Mouse (Mus musculus): ENCODE data around the gene Orai3. TPM values are rescaled to one million over a fixed set of nuclear protein-coding genes. Genes with fewer than 3 reads are reported as not detected.

The Orai3 gene
- 4.6 and 6.9 TPM in 2 replicates for polyA plus RNA-seq (2012; rRNA removed)

GRCm38 (mm10) chr7:127769651-127770038 is at the start of gene Orai3:
TSS of gene Orai3 (plus strand) at chr7:127769815.

GRCm38 (mm10) chr7:127732066-127732465 is 37.5 kb upstream of the Orai3 start, which contains the start of gene Ctf2:
TSS of gene Ctf2 (minus strand) at chr7:127732166.

GRCm38 (mm10) chr7:127744366-127745045 is 25.1 kb upstream of the Orai3 start, which contains the start of gene Fbxl19:
TSS of gene Fbxl19 (plus strand) at chr7:127744543.

GRCm38 (mm10) chr7:127776426-127776825 is 6.8 kb downstream of the Orai3 start, which contains the start of gene Setd1a:
TSS of gene Setd1a (plus strand) at chr7:127776670.

GRCm38 (mm10) chr7:127785308-127785707 is 15.7 kb downstream of the Orai3 start, which contains the start of gene Gm49388:
TSS of gene Gm49388 (plus strand) at chr7:127785608.

GRCm38 (mm10) chr7:127800435-127801009 is 30.9 kb downstream of the Orai3 start, which contains the start of gene Hsd3b7:
TSS of gene Hsd3b7 (plus strand) at chr7:127800604.

GRCm38 (mm10) chr7:127824176-127824871 is 54.7 kb downstream of the Orai3 start, which contains the start of the genes Stx4a and Stx1b:
TSS of gene Stx4a (plus strand) at chr7:127824294.
TSS of gene Stx1b (minus strand) at chr7:127824549.

Other genes with a start within 250 kb of the Orai3 start
- 1.3 TPM in 2 replicates for gene Tmem265, start 208.4 kb upstream of the Orai3 start, polyA plus RNA-seq (2012; rRNA removed)
- gene Phkg2, start 196.5 kb upstream of the Orai3 start, polyA plus RNA-seq (2012; rRNA removed): 24.1 and 27.6 TPM in 2 replicates
- gene Ccdc189, start 181.2 kb upstream of the Orai3 start, polyA plus RNA-seq (2012; rRNA removed): 4.3 and 5.0 TPM in 2 replicates
- gene Rnf40, start 181.0 kb upstream of the Orai3 start, polyA plus RNA-seq (2012; rRNA removed): 14.6 and 16.3 TPM in 2 replicates
- gene Zfp629, start 154.0 kb upstream of the Orai3 start, polyA plus RNA-seq (2012; rRNA removed): 1.7 and 1.9 TPM in 2 replicates
- 12.5 and 12.9 TPM in 2 replicates for gene Bcl7c, start 60.9 kb upstream of the Orai3 start, polyA plus RNA-seq (2012; rRNA removed)
- 2.0 and 2.3 TPM in 2 replicates for gene Ctf1, start 57.1 kb upstream of the Orai3 start, polyA plus RNA-seq (2012; rRNA removed)
- not detected in 2 replicates for gene Ctf2, start 37.6 kb upstream of the Orai3 start, polyA plus RNA-seq (2012; rRNA removed)
- gene Fbxl19, start 25.3 kb upstream of the Orai3 start, polyA plus RNA-seq (2012; rRNA removed): 10.2 and 11.0 TPM in 2 replicates
- 4.3 and 6.2 TPM in 2 replicates for gene Setd1a, start 6.9 kb downstream of the Orai3 start, polyA plus RNA-seq (2012; rRNA removed)
- 0.90 and 1.2 TPM in 2 replicates for gene Gm49388, start 15.8 kb downstream of the Orai3 start, polyA plus RNA-seq (2012; rRNA removed)
- 39.0 and 44.6 TPM in 2 replicates for gene Hsd3b7, start 30.8 kb downstream of the Orai3 start, polyA plus RNA-seq (2012; rRNA removed)
- 36.4 and 37.2 TPM in 2 replicates for gene Stx4a, start 54.5 kb downstream of the Orai3 start, polyA plus RNA-seq (2012; rRNA removed)
- gene Stx1b, start 54.7 kb downstream of the Orai3 start, polyA plus RNA-seq (2012; rRNA removed): 1.1 TPM in 2 replicates
- 6.1 and 7.2 TPM in 2 replicates for gene Zfp646, start 106.4 kb downstream of the Orai3 start, polyA plus RNA-seq (2012; rRNA removed)
- 2.2 and 2.9 TPM in 2 replicates for gene Zfp668, start 107.0 kb downstream of the Orai3 start, polyA plus RNA-seq (2012; rRNA removed)
- gene Prss53, start 121.2 kb downstream of the Orai3 start, polyA plus RNA-seq (2012; rRNA removed): 0.37 and 0.40 TPM in 2 replicates
- not detected in 2 replicates for gene Gm21974, start 125.6 kb downstream of the Orai3 start, polyA plus RNA-seq (2012; rRNA removed)
- 65.8 and 72.2 TPM in 2 replicates for gene Vkorc1, start 125.8 kb downstream of the Orai3 start, polyA plus RNA-seq (2012; rRNA removed)
- gene Bckdk, start 134.3 kb downstream of the Orai3 start, polyA plus RNA-seq (2012; rRNA removed): 24.1 and 27.2 TPM in 2 replicates
- 12.5 and 14.2 TPM in 2 replicates for gene Kat8, start 142.7 kb downstream of the Orai3 start, polyA plus RNA-seq (2012; rRNA removed)
- 7.2 and 8.8 TPM in 2 replicates for gene Prss8, start 160.3 kb downstream of the Orai3 start, polyA plus RNA-seq (2012; rRNA removed)
- gene Prss36, start 176.9 kb downstream of the Orai3 start, polyA plus RNA-seq (2012; rRNA removed): 1.6 and 2.2 TPM in 2 replicates
- gene Fus, start 197.6 kb downstream of the Orai3 start, polyA plus RNA-seq (2012; rRNA removed): 279 and 290 TPM in 2 replicates
- gene Pycard, start 224.1 kb downstream of the Orai3 start, polyA plus RNA-seq (2012; rRNA removed): 16.5 and 20.1 TPM in 2 replicates
- gene Trim72, start 234.1 kb downstream of the Orai3 start, polyA plus RNA-seq (2012; rRNA removed): 0.05 and 0.67 TPM in 2 replicates